Mouse (Mus musculus): ENCODE measurements around the gene Nup93.
"Not testable (repeated sequence)": the region's sequence is repeated elsewhere in the genome, so short reads cannot be mapped to it uniquely, and the experiment has no call there.

The Nup93 gene

GRCm38 (mm10) chr8:94214252-94215173, at the start of gene Nup93:
TSS of gene Nup93 (plus strand) at chr8:94214564.
- peak; percentile 99 for DNase-seq (ENCODE audit: low read depth, low spot score)

- DNase-seq (ENCODE audit: low read depth, low spot score): not testable (repeated sequence)
These were observed 48.6 kb upstream of the Nup93 start for GRCm38 (mm10) chr8:94165772-94166171.

- peak; percentile 91 for DNase-seq (ENCODE audit: low read depth, low spot score)
These were observed 47.1 kb upstream of the Nup93 start for GRCm38 (mm10) chr8:94167244-94167643.

GRCm38 (mm10) chr8:94169547-94169946, 44.8 kb upstream of the Nup93 start:
- no peak for DNase-seq (ENCODE audit: low read depth, low spot score)

- peak; percentile 64 for DNase-seq (ENCODE audit: low read depth, low spot score)
These were observed 43.0 kb upstream of the Nup93 start for GRCm38 (mm10) chr8:94171321-94171755.

- peak; percentile 65 for DNase-seq (ENCODE audit: low read depth, low spot score)
These were observed 42.1 kb upstream of the Nup93 start, which contains the start of gene Mt2 for GRCm38 (mm10) chr8:94172075-94172808. TSS of gene Mt2 (plus strand) at chr8:94172664.

- peak; percentile 31 for DNase-seq (ENCODE audit: low read depth, low spot score)
These were observed 41.3 kb upstream of the Nup93 start for GRCm38 (mm10) chr8:94172809-94173732.

GRCm38 (mm10) chr8:94173848-94174403, 40.4 kb upstream of the Nup93 start:
- no peak for DNase-seq (ENCODE audit: low read depth, low spot score)

GRCm38 (mm10) chr8:94174619-94175213, 39.6 kb upstream of the Nup93 start:
- DNase-seq (ENCODE audit: low read depth, low spot score): no peak

- DNase-seq (ENCODE audit: low read depth, low spot score): no peak
These were observed 36.5 kb upstream of the Nup93 start for GRCm38 (mm10) chr8:94177716-94178390.

GRCm38 (mm10) chr8:94178857-94179712, 35.3 kb upstream of the Nup93 start, which contains the start of gene Mt1:
TSS of gene Mt1 (plus strand) at chr8:94179082.
- DNase-seq (ENCODE audit: low read depth, low spot score): peak; percentile 98

- DNase-seq (ENCODE audit: low read depth, low spot score): peak; percentile 61
These were observed 34.4 kb upstream of the Nup93 start for GRCm38 (mm10) chr8:94179713-94180560.

- DNase-seq (ENCODE audit: low read depth, low spot score): no peak
These were observed 33.8 kb upstream of the Nup93 start for GRCm38 (mm10) chr8:94180561-94180908.

GRCm38 (mm10) chr8:94182055-94182929, 32.1 kb upstream of the Nup93 start:
- no peak for DNase-seq (ENCODE audit: low read depth, low spot score)

GRCm38 (mm10) chr8:94183117-94183516, 31.2 kb upstream of the Nup93 start:
- DNase-seq (ENCODE audit: low read depth, low spot score): peak; percentile 90

GRCm38 (mm10) chr8:94184357-94184843, 30.0 kb upstream of the Nup93 start:
- no peak for DNase-seq (ENCODE audit: low read depth, low spot score)

- DNase-seq (ENCODE audit: low read depth, low spot score): no peak
These were observed 28.6 kb upstream of the Nup93 start for GRCm38 (mm10) chr8:94185791-94186190.
